Mouse (Mus musculus) CH12.LX (cell line): Measurements from ENCODE around the gene Cryab.

Source experiments
- BHLHE40 ChIP-seq: IDR thresholded peaks from 2 replicates; pipeline ENCODE4 v1.6.1; 2011; ENCODE audit warnings: mild to moderate bottlenecking, low read depth, low read length, improper control_type of control experiment
- CTCF ChIP-seq, 2 experiments: IDR thresholded peaks in 1 of 2; conservative IDR thresholded peaks in 1 of 2; 2 replicates each; pipeline ENCODE4 v1.5.1; 2011 to 2012; ENCODE audit warnings: low read depth in 2 of 2, low read length in 2 of 2, improper control_type of control experiment in 1 of 2, inconsistent platforms in 1 of 2, mild to moderate bottlenecking in 1 of 2, moderate library complexity in 1 of 2
- ELF1 ChIP-seq: IDR thresholded peaks from 2 replicates; pipeline ENCODE4 v1.6.1; 2014; ENCODE audit warnings: low read depth, mild to moderate bottlenecking, inconsistent platforms, low read length, improper control_type of control experiment
- EP300 ChIP-seq: IDR thresholded peaks from 2 replicates; pipeline ENCODE4 v1.6.1; 2011; ENCODE audit warnings: low read length, improper control_type of control experiment
- ETS1 ChIP-seq: conservative IDR thresholded peaks from 2 replicates; pipeline ENCODE4 v1.6.1; 2012; ENCODE audit warnings: low read depth, mild to moderate bottlenecking, inconsistent platforms, low read length, improper control_type of control experiment, moderate library complexity
- GABPA ChIP-seq: IDR thresholded peaks from 2 replicates; pipeline ENCODE4 v1.6.1; 2012; ENCODE audit warnings: low read depth, low read length, improper control_type of control experiment, inconsistent platforms; ENCODE audit not compliant: insufficient replicate concordance
- KAT2A ChIP-seq: IDR thresholded peaks from 2 replicates; pipeline ENCODE4 v1.6.1; 2012; ENCODE audit warnings: low read length, improper control_type of control experiment, inconsistent platforms; ENCODE audit not compliant: insufficient replicate concordance
- MAFK ChIP-seq: IDR thresholded peaks from 2 replicates; pipeline ENCODE4 v1.6.1; 2011; ENCODE audit warnings: low read length, improper control_type of control experiment; ENCODE audit not compliant: insufficient replicate concordance
- MAX ChIP-seq: IDR thresholded peaks from 2 replicates; pipeline ENCODE4 v1.6.1; 2011; ENCODE audit warnings: low read length, improper control_type of control experiment
- MXI1 ChIP-seq: IDR thresholded peaks from 2 replicates; pipeline ENCODE4 v1.6.1; 2011; ENCODE audit warnings: mild to moderate bottlenecking, low read depth, low read length, improper control_type of control experiment
- RAD21 ChIP-seq: IDR thresholded peaks from 2 replicates; pipeline ENCODE4 v1.6.1; 2011; ENCODE audit warnings: low read depth, mild to moderate bottlenecking, low read length, improper control_type of control experiment, moderate library complexity
- UBTF ChIP-seq: IDR thresholded peaks from 2 replicates; pipeline ENCODE4 v1.6.1; 2012; ENCODE audit warnings: low read depth, mild to moderate bottlenecking, inconsistent platforms, low read length, improper control_type of control experiment, moderate library complexity
- USF1 ChIP-seq: IDR thresholded peaks from 2 replicates; pipeline ENCODE4 v1.6.1; 2014; ENCODE audit warnings: low read depth, mild to moderate bottlenecking, inconsistent platforms, low read length, improper control_type of control experiment
- ZNF384 ChIP-seq: IDR thresholded peaks from 2 replicates; pipeline ENCODE4 v1.6.1; 2012; ENCODE audit warnings: low read depth, low read length, improper control_type of control experiment, inconsistent platforms

DNA sequence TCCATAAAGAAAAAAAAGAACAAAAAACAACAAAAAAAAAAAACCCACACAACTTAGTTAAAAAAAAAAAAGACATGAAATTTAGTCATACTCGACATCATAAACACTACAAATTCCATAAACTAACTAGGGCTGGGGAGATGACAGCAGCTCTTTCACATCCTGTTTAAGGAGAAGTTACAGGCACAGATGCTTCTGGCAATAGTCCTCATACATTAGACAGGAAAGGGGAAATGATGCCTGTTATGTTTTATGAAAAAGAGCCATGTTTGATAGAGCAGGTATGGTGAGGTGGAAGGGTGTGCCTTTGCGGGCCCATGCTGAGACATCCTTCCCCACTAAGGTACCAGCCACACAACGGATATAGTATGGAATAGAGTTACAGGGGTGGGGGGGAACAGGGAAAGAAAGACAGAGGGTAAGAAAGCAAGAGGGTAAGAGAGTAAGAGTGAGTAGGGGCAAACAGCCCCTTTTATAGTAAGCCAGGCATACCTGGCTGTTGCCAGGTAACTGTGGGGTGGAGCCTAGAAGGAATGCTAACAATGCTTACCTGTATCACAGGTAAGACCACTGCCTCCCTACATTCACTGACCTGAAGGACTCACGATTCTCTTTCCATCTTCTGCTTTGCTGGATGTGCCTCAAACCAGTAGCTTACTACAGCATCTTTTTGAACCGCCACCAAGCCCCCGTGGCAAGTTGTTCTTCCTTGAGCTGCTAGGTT, 10.6 kb downstream of the Cryab start:
- TF ChIP-seq MAX: no peak
- no peak for TF ChIP-seq UBTF
- no peak for TF ChIP-seq USF1
- TF ChIP-seq EP300: no peak
- no peak for TF ChIP-seq CTCF (conservative IDR thresholded peaks at IDR 0.05 in 1 of 2, IDR thresholded peaks at IDR 0.05 in 1 of 2; ENCODE audit: low read depth in 2 of 2, low read length in 2 of 2)
- no peak for TF ChIP-seq ELF1
- no peak for TF ChIP-seq MAFK
- TF ChIP-seq GABPA: no peak
- TF ChIP-seq KAT2A: no peak
- TF ChIP-seq MXI1: no peak
- no peak for TF ChIP-seq ZNF384
- no peak for TF ChIP-seq RAD21
- no peak for TF ChIP-seq ETS1
- no peak for TF ChIP-seq BHLHE40
